In the genomic region with DNA sequence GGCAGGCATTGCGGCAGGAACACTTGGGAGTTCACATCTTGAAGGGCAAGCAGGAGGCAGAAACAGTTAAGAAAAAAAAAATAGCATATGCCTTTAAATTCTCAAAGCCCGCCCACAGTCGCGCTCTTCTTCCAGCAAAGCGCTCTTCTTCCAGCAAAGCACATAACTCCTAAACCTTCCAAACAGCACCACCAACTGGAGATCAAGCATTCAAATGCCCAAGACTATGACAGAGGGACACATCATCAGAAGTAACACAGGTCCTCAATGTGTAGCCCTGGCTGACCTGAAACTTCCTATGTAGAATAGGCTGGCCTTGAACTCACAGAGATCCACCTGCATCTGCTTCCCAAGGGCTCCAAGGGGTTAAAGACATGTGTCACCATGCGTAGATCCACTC, we compare ENCODE assay signal across 10 mouse cellular contexts.
A peak's percentile ranks its signal among the peaks of the same experiment; 100 is the strongest.
DNase-seq lines count a peak whose midpoint lies in the region; ATAC-seq and TF ChIP-seq lines count a peak whose summit lies in the region.
"Had no signal": no experiment of that assay in that cellular context is flagged by ENCODE, and none has a peak within 500 bp of the region (broad histone marks: within the 10 kb centered on the region; RNA-seq: fewer than 3 reads in every experiment).

No protein-coding gene starts in this region.

- H3K4me3 ChIP-seq in heart, embryonic 10.5 days: no peak overlapping the region
- H3K4me3 ChIP-seq in liver, postnatal 0 days (ENCODE audit: low read depth, low read length): no peak overlapping the region
- H3K4me3 ChIP-seq in liver, embryonic 12.5 days: no peak overlapping the region
- H3K4me3 ChIP-seq: embryonic facial prominence, embryonic 15.5 days; hindbrain, embryonic 12.5 days had no signal

- H3K27ac ChIP-seq in heart, embryonic 10.5 days: no peak overlapping the region
- H3K27ac ChIP-seq in liver, postnatal 0 days (ENCODE audit: low read depth): no peak overlapping the region
- no peak overlapping the region for H3K27ac ChIP-seq in liver, embryonic 12.5 days
- H3K27ac ChIP-seq: embryonic facial prominence, embryonic 15.5 days; hindbrain, embryonic 12.5 days had no signal

- H3K36me3 ChIP-seq in heart, embryonic 10.5 days: no peaks in the 10 kb centered on the region
- H3K36me3 ChIP-seq in liver, postnatal 0 days (replicated peaks; ENCODE audit: insufficient read depth, low read length): no peaks in the 10 kb centered on the region
- no peaks in the 10 kb centered on the region for H3K36me3 ChIP-seq in liver, embryonic 12.5 days
- H3K36me3 ChIP-seq: embryonic facial prominence, embryonic 15.5 days; hindbrain, embryonic 12.5 days had no signal

- no peak for TF ChIP-seq EP300 in liver, postnatal 0 days (IDR thresholded peaks at IDR 0.05; ENCODE audit: low read depth)

- DNase-seq in heart, adult 8-10 months (ENCODE audit: low spot score): peak; percentile 3
- DNase-seq in heart, embryonic 10.5 days (ENCODE audit: low spot score): no peak
- DNase-seq in liver, postnatal 0 days: no peak
- peak; percentile 7 for DNase-seq in fat pad, adult 2 months (ENCODE audit: extremely low read depth, low read depth, low spot score)
- peak; percentile 33 for DNase-seq in lung, postnatal 36 days
- no peak for DNase-seq in neural tube, embryonic 10.5 days (ENCODE audit: extremely low spot score, low spot score)
- DNase-seq: cerebellum, adult 9-10 months had no signal

- H3K4me2 ChIP-seq in liver, postnatal 0 days (ENCODE audit: low read depth, low read length): no peak overlapping the region
- no peak overlapping the region for H3K4me2 ChIP-seq in liver, embryonic 12.5 days
- H3K4me2 ChIP-seq: embryonic facial prominence, embryonic 15.5 days; hindbrain, embryonic 12.5 days had no signal

- no peaks in the 10 kb centered on the region for H3K9me3 ChIP-seq in heart, embryonic 10.5 days
- H3K9me3 ChIP-seq in liver, postnatal 0 days (ENCODE audit: low read length): no peaks in the 10 kb centered on the region
- no peaks in the 10 kb centered on the region for H3K9me3 ChIP-seq in liver, embryonic 12.5 days (replicated peaks)
- H3K9me3 ChIP-seq: embryonic facial prominence, embryonic 15.5 days; hindbrain, embryonic 12.5 days had no signal

- H3K9ac ChIP-seq in liver, postnatal 0 days (replicated peaks): no peak overlapping the region
- H3K9ac ChIP-seq in liver, embryonic 12.5 days: no peak overlapping the region
- H3K9ac ChIP-seq: embryonic facial prominence, embryonic 15.5 days; hindbrain, embryonic 12.5 days had no signal

- H3K4me1 ChIP-seq in heart, embryonic 10.5 days: no peaks in the 10 kb centered on the region
- H3K4me1 ChIP-seq in liver, postnatal 0 days (ENCODE audit: insufficient read depth): no peaks in the 10 kb centered on the region
- peaks cover 9% of the 10 kb centered on the region for H3K4me1 ChIP-seq in liver, embryonic 12.5 days
- H3K4me1 ChIP-seq: embryonic facial prominence, embryonic 15.5 days; hindbrain, embryonic 12.5 days had no signal

- ATAC-seq in liver, postnatal 0 days: no peak
- no peak for ATAC-seq in liver, embryonic 12.5 days

- 75% methylated on average over 6 of the region's 6 CpGs for WGBS in heart, embryonic 10.5 days
- whole genome bisulfite sequencing in liver, postnatal 0 days (ENCODE audit: insufficient replicate concordance): 80% methylated on average over 6 of the region's 6 CpGs
- 64% methylated on average over 6 of the region's 6 CpGs for WGBS in liver, embryonic 12.5 days (ENCODE audit: insufficient replicate concordance)

- peak; percentile 45 for TF ChIP-seq CTCF in liver, postnatal 0 days (IDR thresholded peaks at IDR 0.05; ENCODE audit: low read depth)

- no peaks in the 10 kb centered on the region for H3K27me3 ChIP-seq in heart, embryonic 10.5 days (ENCODE audit: insufficient read depth, poor library complexity, severe bottlenecking)
- H3K27me3 ChIP-seq in liver, postnatal 0 days (ENCODE audit: insufficient read depth, low read length): no peaks in the 10 kb centered on the region
- no peaks in the 10 kb centered on the region for H3K27me3 ChIP-seq in liver, embryonic 12.5 days (replicated peaks)
- H3K27me3 ChIP-seq: embryonic facial prominence, embryonic 15.5 days; hindbrain, embryonic 12.5 days had no signal

Comparison
In these comparisons a context has a peak if more than half of its experiments do, and no peak if none do; other contexts are left out.
1. DNase-seq: peak in heart, adult 8-10 months (single experiment), fat pad, adult 2 months (single experiment) and lung, postnatal 36 days (single experiment); none in heart, embryonic 10.5 days (single experiment), liver, postnatal 0 days (single experiment) and neural tube, embryonic 10.5 days (single experiment).